Mouse (Mus musculus): Measurements from ENCODE around the gene Map1lc3a. TPM values are rescaled to one million over a fixed set of nuclear protein-coding genes. Genes with fewer than 3 reads are reported as not detected.

Map1lc3a gene
- 797 and 996 TPM in 2 replicates for polyA plus RNA-seq (2021; fragmentation: Nextera tagmentation)
- long read RNA-seq, experiment 1, transcript Map1lc3a-201 (4 exons, 1,112 nt): major isoform, 397 of 476 reads
- long read RNA-seq, experiment 1, transcript Map1lc3a-203 (3 exons, 826 nt): minor isoform, 56 of 476 reads
- long read RNA-seq, experiment 1, partial matches to known transcripts: 6 of 476 reads
- long read RNA-seq, experiment 1, other reads (novel, unspliced or antisense): 17 of 476 reads
- long read RNA-seq, experiment 2, transcript Map1lc3a-203 (3 exons, 826 nt): minor isoform, 127 of 802 reads
- long read RNA-seq, experiment 2, transcript Map1lc3a-201 (4 exons, 1,112 nt): major isoform, 601 of 802 reads
- long read RNA-seq, experiment 2, partial matches to known transcripts: 56 of 802 reads
- long read RNA-seq, experiment 2, other reads (novel, unspliced or antisense): 18 of 802 reads

DNA sequence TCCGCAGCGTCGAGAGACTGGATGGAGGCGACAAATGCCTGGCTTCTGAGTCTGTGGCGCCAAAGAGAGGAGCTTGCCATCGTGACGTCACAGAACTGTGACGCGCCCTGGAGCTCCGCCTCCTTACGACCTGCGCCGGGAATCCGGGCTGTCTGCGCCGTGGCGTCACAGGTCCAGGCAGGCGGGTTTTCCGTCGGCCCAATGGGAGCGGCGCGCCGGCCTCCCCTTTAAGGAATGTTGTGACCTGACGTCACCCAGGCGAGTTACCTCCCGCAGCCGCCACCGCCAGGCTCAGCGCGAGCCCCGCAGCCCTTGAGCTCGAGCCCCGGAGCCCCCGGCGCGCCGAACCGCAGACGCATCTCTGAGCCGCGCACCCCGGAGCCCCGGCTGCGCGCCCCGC, at the start of gene Map1lc3a:
Gene Map1lc3a (plus strand): TSS at position 103 of the 400 bp plus-strand sequence.

GRCm38 (mm10) chr2:155236362-155236992, 39.6 kb upstream of the Map1lc3a start, which contains the start of gene Dynlrb1:
TSS of gene Dynlrb1 (plus strand) at chr2:155236533.

Other genes with a start within 250 kb of the Map1lc3a start
- gene Ahcy, start 201.8 kb upstream of the Map1lc3a start, polyA plus RNA-seq (2021; fragmentation: Nextera tagmentation): 21.3 and 27.6 TPM in 2 replicates
- gene Itch, start 142.8 kb upstream of the Map1lc3a start, polyA plus RNA-seq (2021; fragmentation: Nextera tagmentation): 11.7 and 19.2 TPM in 2 replicates
- gene Dynlrb1, start 39.8 kb upstream of the Map1lc3a start, polyA plus RNA-seq (2021; fragmentation: Nextera tagmentation): 655 and 761 TPM in 2 replicates
- gene Pigu, start 81.1 kb downstream of the Map1lc3a start, polyA plus RNA-seq (2021; fragmentation: Nextera tagmentation): 14.4 and 20.9 TPM in 2 replicates
- gene Trp53inp2, start 104.8 kb downstream of the Map1lc3a start, polyA plus RNA-seq (2021; fragmentation: Nextera tagmentation): 92.2 and 146 TPM in 2 replicates
- gene Ncoa6, start 197.6 kb downstream of the Map1lc3a start, polyA plus RNA-seq (2021; fragmentation: Nextera tagmentation): 6.6 and 9.1 TPM in 2 replicates
- gene Acss2, start 241.7 kb downstream of the Map1lc3a start, polyA plus RNA-seq (2021; fragmentation: Nextera tagmentation): 31.3 and 38.5 TPM in 2 replicates
- gene Ggt7, start 241.9 kb downstream of the Map1lc3a start, polyA plus RNA-seq (2021; fragmentation: Nextera tagmentation): 88.0 and 100 TPM in 2 replicates

All from left cerebral cortex, adult 6 months (tissue).